Mouse (Mus musculus): ENCODE results near the gene Apol8.

Apol8 gene

DNA sequence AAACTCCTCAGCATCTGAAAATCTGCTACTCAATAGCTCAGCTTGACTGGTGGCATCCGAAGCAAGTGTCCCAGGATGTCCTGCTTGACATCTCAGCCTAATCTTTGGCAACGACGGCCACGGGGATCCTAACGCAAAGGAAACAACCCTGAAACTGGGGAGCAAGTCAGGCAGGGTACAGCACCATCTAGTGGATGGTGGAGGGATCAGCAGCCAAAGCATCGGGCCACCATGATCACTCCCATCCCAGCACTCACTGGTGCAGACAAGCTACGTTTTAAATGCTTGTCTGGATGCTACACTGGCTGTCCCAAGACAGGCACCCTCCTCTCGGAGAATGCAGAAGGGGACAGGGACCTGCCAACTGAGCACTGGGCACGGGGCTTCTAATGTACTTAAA is at the start of gene Apol8:
Gene Apol8 (minus strand): TSS at position 156 of the 400 bp plus-strand sequence.
- DNase-seq (ENCODE audit: low spot score) = peak; percentile 79

DNA sequence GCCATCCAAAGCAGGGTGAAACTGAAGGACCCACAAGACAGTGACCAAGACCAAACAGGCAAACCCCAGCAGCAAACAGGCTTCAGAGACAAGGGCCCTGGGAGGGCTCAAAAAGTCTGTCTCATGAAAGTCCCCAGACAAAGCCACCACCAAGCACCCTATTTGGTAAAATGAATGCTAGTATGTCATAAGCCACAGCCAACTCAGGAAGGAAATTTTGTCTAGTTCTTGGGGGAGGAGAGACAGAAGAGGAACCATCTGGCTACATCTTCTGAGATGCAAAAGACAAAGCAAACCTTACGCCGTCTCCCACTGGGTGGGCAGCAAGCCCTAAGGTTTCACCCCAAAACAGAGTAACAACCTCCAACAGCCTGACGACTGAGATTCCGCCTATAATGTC is 48.9 kb upstream of the Apol8 start:
- no peak for DNase-seq (ENCODE audit: low spot score)

DNA sequence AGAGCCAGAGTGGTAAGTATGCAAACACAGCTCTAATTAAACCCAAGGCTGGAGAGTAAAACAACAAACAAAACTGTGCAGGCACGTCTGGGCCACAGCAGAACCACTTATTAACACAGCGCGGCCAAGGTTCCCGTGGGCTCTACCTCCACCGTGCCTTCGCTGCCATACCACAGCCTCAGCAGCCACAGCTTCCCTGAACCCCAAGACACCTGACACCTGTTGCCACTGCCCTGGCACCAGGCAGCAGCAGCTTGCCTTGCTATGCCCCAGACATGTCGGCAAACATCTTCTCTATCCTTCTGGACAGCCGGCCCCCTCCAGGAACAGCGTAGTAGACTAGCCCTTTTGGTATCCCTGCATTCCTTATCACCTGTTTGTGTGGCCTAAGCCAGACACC is 48.1 kb upstream of the Apol8 start:
- DNase-seq (ENCODE audit: low spot score) = no peak

DNA sequence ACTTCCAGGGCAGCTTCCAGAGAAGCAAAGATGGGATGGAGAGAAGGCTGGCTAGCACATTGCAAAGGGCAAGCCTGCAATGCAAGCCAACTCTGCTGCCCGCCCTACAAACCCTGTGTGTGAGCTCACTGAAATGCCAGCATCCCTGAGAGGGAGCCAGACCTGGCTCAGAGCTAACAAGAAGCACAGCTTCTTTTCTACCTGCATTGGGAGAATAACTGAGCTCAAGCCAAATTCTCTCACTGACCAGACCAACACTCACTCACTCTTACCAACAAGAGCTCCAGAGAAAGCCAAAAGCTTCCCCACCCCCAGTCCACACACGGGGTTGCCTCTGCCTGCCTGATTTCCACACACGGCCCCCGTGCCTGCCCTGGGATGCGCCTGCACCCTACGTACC is 47.7 kb upstream of the Apol8 start:
- DNase-seq (ENCODE audit: low spot score) = no peak

DNA sequence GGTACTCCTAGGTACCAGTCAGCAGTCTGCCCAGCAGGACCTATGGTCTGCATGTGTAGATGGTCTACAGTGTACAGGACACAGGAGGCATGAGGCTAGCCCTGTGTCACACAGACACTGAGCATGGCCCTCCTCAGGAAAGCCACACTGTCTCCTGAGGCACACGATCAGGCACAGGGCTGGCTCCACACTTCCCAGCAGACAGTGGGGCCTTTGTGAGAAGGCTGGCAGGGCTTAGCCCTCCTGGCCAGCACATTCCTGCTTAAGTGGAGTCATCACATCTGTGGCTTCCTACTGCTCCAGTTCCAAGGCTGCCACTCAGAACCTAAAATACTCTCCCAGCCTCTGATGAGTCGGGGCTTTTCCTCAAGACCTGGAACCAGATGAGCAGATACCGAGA is 46.9 kb upstream of the Apol8 start:
- DNase-seq (ENCODE audit: low spot score) = no peak

- no peak for DNase-seq (ENCODE audit: low spot score)
These were observed 46.2 kb upstream of the Apol8 start for GRCm38 (mm10) chr15:77802992-77803391.

DNA sequence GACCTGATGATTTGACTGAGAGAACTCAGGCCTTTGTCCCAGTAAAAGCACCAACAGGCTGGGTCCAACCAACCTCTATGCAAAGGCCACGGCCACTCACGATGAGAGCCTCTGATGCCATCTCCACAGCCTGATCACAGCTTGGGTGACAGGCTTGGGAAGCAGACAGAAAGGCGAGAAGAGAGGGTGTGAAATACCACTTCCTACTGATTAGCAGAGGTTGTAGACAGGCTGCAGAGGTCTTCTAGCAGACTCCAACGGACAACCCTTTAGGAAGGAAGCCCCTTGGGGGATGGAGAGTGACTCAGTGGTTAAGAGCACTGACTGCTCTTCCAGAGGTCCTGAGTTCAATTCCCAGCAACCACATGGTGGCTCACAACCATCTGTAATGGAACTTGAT is 44.4 kb upstream of the Apol8 start:
- DNase-seq (ENCODE audit: low spot score) = no peak

DNA sequence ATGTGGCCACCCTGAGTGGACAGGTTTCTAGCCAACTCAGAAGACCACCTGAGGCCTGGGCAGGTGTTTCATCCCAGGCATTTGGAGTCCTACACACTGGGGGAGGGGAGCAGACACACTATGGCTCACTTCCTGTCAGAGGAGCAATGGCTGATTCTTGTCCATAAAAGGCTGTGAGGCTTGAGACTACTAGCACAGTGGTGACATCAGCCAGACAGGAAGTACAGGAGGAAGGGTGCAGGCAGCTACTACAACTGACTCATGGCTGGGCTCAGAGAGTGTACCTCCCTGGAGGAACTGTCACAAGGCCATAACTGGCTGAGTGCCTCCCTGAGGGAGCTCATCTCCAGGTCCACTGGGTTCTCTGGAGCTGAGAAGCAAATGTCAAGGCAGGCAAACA is 43.7 kb upstream of the Apol8 start:
- peak; percentile 77 for DNase-seq (ENCODE audit: low spot score)

DNA sequence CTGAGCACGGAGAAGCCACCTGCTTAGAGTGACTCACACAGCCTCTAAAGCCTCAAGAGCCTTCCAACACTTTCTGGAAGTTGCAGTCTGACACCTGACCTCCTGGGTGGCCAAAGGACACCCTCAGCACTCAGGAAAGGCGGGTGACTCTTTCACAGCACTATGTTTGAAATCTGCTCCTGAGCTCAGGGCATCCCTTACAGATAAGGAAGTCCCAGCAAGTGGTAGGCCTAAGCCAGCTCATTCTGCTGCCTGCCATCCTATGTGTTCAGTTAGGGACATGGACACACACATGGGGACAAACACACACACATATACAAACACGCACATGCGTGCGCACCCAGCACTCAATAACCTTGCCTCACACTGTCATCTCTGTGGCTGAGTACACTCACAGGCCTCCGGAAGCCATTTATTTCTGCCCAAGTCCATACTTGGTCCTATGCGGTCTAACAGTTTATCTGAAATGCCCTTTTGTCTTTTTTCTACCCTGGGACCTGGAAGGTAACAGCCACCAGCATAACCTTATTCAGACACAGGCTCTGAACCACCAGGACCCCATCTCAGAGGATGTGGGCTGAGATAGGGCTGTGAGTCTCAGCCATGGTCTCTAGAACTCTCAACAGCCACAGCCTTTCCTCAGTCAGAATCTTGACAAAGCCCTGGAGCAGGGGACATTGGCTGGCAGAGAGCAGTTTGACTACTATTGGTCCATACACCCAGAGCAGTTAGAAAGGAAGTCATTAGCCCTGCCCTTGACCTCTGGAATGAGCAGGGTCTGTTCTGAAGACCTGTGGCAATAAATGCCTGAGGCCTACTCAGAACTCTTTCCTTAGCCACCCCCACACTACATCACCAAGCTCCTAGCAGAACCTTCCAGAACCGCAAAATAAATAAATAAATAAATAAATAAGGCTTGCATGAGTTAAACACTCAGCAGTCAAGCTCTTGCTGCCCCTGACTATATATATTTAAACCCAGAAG is 43.0 kb upstream of the Apol8 start:
- no peak for DNase-seq (ENCODE audit: low spot score)

GRCm38 (mm10) chr15:77798664-77799490 is 42.1 kb upstream of the Apol8 start:
- DNase-seq (ENCODE audit: low spot score) = peak; percentile 68

DNA sequence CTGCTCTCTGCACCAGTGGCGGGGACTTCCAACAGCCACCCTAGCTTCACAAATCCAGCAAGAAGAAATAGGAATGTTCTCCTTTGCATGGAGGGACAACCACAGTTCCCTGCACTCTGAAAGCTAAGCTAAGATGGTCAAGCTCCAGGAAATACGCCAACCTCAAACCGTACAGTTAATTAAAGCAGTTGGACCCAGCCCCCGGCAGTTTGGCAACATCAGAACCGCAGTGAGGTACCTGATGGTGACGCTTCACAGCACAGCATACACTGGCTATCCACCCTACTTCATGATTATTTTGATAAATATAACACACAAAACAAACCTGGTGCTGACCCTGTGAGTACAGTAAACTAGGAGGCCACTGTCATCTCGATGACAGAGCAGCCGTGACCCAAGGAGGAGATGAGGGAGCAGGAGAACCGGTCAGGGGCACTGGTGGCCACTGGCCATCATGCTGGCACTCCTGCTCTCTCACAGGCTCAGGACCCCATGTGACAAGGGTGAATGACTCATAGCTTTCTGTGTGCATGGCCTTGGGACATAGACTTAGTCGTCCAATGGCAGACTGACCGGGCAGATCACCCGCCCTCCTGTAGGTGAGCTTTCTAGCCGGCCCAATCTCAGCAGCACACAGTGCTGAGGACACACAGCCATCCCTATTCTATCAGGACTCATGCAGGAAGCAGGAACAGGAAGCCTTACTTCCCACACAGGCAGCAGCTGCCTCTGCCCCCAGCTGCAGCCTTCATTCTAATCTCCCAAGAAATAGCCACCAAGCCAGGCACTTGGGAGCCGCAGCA is 41.0 kb upstream of the Apol8 start:
- DNase-seq (ENCODE audit: low spot score) = peak; percentile 84

DNA sequence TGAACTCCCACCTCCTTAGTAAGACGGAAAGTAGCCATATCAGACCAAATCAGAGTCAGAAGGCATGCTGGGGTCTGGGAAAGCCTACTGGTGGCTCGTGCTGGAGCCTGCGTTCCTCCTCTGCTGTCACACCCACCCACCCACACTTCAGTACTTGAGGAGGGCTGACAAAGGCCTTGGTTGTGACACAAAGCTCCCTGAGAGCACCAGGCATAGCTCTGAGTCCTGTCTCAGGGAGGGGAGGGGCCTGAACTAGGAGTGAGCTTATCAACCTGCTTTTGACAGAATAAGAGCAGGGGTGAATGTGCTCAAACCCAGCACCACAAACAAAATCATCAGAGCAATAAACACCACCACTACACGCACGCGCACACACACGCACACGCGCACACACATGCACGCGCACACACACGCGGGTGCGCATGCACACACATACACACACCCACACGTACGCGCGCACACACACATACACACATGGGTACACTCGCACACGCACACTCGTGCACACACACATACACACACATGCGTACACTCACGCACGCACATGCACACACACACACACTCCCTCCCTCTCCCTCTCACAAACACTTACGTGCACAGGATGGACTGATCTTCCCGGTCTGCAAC is 39.7 kb upstream of the Apol8 start:
- DNase-seq (ENCODE audit: low spot score) = no peak

GRCm38 (mm10) chr15:77794908-77795356 is 38.1 kb upstream of the Apol8 start:
- DNase-seq (ENCODE audit: low spot score) = no peak

- DNase-seq (ENCODE audit: low spot score) = no peak
These were observed 37.5 kb upstream of the Apol8 start for GRCm38 (mm10) chr15:77794138-77794907.

DNA sequence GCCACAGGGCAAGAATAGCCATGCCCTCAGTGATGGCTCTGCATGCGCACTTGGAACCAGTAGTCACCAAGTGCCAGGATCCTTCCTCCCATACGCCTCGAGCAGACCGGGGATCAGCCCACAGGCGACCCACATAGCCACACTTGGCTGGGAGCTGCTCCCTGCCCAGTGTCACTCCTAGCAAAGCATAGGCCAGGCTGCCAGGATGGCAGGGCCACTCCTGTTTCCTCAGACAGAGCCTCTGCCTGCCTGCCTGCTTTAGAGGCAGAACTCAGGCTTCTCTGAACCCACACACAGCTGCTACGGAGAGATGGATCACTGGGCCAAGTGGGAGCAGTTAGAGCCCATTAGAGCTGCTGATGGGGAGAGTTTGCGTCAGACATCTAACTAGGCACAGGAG is 36.8 kb upstream of the Apol8 start:
- DNase-seq (ENCODE audit: low spot score) = no peak

DNA sequence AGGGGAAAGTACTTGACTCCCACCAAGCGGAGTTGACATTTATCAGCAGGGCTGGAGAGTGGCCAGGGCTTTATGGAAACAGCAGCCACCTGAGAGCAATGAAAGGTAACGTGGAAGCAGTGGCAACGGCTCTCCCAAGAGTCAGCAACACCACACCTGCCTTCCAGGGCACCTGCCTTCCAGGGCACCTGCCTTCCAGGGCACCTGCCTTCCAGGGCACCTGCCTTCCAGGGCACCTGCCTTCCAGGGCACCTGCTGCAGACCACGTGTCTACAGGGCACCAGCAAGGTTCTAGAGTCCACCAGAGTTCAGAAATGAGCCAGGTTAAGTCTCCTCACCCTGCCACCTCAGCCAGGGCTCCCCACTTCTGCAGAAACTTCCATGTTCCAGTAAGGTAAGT is 36.3 kb upstream of the Apol8 start:
- DNase-seq (ENCODE audit: low spot score) = no peak

GRCm38 (mm10) chr15:77792056-77792455 is 35.3 kb upstream of the Apol8 start:
- DNase-seq (ENCODE audit: low spot score) = no peak

DNA sequence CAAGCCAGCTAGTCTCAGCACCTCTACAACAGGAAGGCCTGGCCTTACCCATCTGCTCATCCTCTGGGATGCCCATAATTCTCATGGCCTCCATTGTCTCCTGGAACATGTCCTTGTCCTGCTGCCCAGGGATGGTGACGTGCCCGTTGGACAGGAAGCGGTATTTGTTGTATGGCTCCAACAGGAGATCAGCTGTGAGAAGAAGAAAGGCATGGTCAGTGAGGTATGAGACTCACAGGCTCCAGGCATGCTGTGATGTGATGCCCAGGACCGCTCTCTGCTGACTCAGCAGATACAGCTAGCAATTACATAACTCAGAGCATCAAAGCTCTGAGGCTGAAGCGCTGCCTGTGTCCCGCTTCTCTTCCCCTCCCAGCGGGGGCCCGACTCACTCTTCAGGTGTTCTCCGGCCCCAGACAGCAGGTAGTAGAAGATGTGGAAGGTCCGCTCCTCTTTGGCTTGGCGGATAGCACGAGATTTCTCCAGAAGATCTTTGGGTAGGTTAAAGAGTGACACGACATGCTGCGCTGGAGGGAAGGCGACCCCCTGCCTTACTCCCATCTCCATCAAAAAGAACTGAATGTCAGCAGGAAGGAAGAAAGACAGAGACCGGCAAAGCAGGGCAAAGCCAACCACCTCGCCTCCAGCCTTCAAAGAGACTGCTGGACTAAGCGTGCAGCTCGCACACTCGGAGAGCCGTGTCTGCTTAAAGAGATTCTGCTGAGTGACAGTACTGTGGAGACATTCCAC is 34.0 kb upstream of the Apol8 start:
- no peak for DNase-seq (ENCODE audit: low spot score)

DNA sequence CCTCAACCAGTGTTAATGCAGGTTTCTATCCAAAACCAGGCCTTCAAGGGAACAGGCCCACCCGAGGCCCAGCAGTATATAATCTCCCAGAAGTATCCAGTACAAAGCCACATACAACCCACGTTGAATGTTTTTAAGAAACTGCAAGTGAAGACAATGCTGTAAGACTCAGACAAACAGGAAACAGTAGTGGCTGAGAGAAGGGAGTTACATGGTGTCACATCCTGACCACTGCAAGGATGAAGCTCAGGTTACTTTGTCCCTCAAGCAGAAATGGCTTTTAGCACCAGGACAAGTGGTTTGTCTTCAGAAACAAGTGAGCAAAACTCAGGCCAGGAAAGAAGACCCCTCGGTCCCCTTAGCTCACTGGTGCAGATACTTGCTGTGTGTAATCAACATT is 32.4 kb upstream of the Apol8 start:
- DNase-seq (ENCODE audit: low spot score) = no peak

DNA sequence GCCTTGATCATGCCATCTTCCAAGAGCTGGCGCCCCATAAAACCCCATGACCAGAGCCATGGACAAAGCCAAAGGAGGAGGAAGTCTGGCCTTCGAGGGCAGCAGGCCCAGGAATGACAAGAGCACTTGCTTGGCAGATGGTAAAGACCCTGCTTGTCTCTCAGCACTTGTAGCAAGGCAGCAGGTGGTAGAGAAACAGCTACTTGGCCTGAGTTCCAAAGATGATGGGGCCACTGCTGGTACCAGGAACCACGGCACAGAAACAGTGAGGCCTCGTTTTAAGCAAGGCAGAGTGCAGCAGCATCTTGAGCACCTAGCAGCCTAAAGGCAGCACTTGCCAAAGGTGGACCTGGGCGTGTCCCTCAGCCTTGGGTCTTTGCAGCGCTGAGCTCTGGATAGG is 31.6 kb upstream of the Apol8 start:
- DNase-seq (ENCODE audit: low spot score) = no peak
